Mouse (Mus musculus) heart, adult 8-10 months (tissue): ENCODE results near the gene Map4. TPM values are rescaled to one million over a fixed set of nuclear protein-coding genes. Genes with fewer than 3 reads are reported as not detected.

Experiments
- DNase-seq: peaks from one replicate; pipeline ENCODE4 v3.0.0; 2022; ENCODE audit warnings: low spot score
- total RNA-seq, 4 experiments: library from RNA; stranded (reverse); gene quantifications; 2 replicates each; pipeline ENCODE4 v1.2.4; 2022

The Map4 gene
- total RNA-seq, 4 experiments from 2014 or later: 319 to 422 (median 395) TPM

- DNase-seq: no peak
Observed at GRCm38 (mm10) chr9:109997441-109997840, 66.2 kb downstream of the Map4 start.

- DNase-seq: no peak
Observed at GRCm38 (mm10) chr9:110001946-110002345, 70.7 kb downstream of the Map4 start.

GRCm38 (mm10) chr9:110002413-110002812 is 71.2 kb downstream of the Map4 start:
- DNase-seq: no peak

GRCm38 (mm10) chr9:110019224-110019623 is 88.0 kb downstream of the Map4 start:
- no peak for DNase-seq

GRCm38 (mm10) chr9:110020405-110020804 is 89.1 kb downstream of the Map4 start:
- no peak for DNase-seq

- DNase-seq: no peak
Observed at GRCm38 (mm10) chr9:110021463-110021862, 90.2 kb downstream of the Map4 start.

GRCm38 (mm10) chr9:110022151-110022550 is 90.9 kb downstream of the Map4 start:
- no peak for DNase-seq

- DNase-seq: no peak
Observed at GRCm38 (mm10) chr9:110035091-110035490, 103.8 kb downstream of the Map4 start.

- DNase-seq: no peak
Observed at GRCm38 (mm10) chr9:110037895-110038294, 106.6 kb downstream of the Map4 start.

GRCm38 (mm10) chr9:110038485-110038884 is 107.2 kb downstream of the Map4 start:
- DNase-seq: no peak

- DNase-seq: no peak
Observed at GRCm38 (mm10) chr9:110044373-110044772, 113.1 kb downstream of the Map4 start.

- no peak for DNase-seq
Observed at GRCm38 (mm10) chr9:110045763-110046377, 114.6 kb downstream of the Map4 start.

GRCm38 (mm10) chr9:110047260-110047659 is 116.0 kb downstream of the Map4 start:
- no peak for DNase-seq

GRCm38 (mm10) chr9:110047857-110048256 is 116.6 kb downstream of the Map4 start:
- DNase-seq: no peak

GRCm38 (mm10) chr9:110051184-110051583 is 119.9 kb downstream of the Map4 start:
- DNase-seq: no peak

GRCm38 (mm10) chr9:110051869-110052661 is 120.8 kb downstream of the Map4 start:
- DNase-seq: no peak

- no peak for DNase-seq
Observed at GRCm38 (mm10) chr9:110052951-110053304, 121.7 kb downstream of the Map4 start.

- DNase-seq: peak; percentile 48
Observed at GRCm38 (mm10) chr9:110053305-110054079, 122.2 kb downstream of the Map4 start.

- DNase-seq: no peak
Observed at GRCm38 (mm10) chr9:110054080-110054421, 122.8 kb downstream of the Map4 start.

- DNase-seq: no peak
Observed at GRCm38 (mm10) chr9:110054781-110055180, 123.5 kb downstream of the Map4 start.

GRCm38 (mm10) chr9:110057200-110057599 is 125.9 kb downstream of the Map4 start:
- DNase-seq: no peak

GRCm38 (mm10) chr9:110060761-110061160 is 129.5 kb downstream of the Map4 start:
- DNase-seq: no peak

GRCm38 (mm10) chr9:110062405-110062804 is 131.1 kb downstream of the Map4 start:
- no peak for DNase-seq
